Mouse (Mus musculus): ENCODE results near the gene Pear1. TPM values are rescaled to one million over a fixed set of nuclear protein-coding genes. Genes with fewer than 3 reads are reported as not detected.
A peak's percentile ranks its signal among the peaks of the same experiment; 100 is the strongest.

The Pear1 gene
- polyA plus RNA-seq, 1 experiment from 2014 or later, result 4.4 TPM

- DNase-seq (ENCODE audit: low spot score) (no peak), ATAC-seq (replicated peaks; ENCODE audit: insufficient number of reproducible peaks, low FRiP score, low TSS enrichment, low read depth) (no peak)
- no peaks in the 10 kb centered on the region for H3K27me3 ChIP-seq (ENCODE audit: control insufficient read depth, insufficient read depth, low read length)
- no peak overlapping the region for H3K4me3 ChIP-seq (ENCODE audit: low read depth, low read length)
- H3K9ac ChIP-seq (replicated peaks; ENCODE audit: low read length), result no peak overlapping the region
- no peaks in the 10 kb centered on the region for H3K9me3 ChIP-seq (replicated peaks; ENCODE audit: control insufficient read depth, low read length)
- 45% methylated on average over 6 of the region's 6 CpGs for WGBS
- H3K4me2 ChIP-seq (ENCODE audit: low read depth, low read length), result no peak overlapping the region
- H3K36me3 ChIP-seq (replicated peaks; ENCODE audit: control insufficient read depth, insufficient read depth, low read depth, low read length), result no peaks in the 10 kb centered on the region
- H3K27ac ChIP-seq (replicated peaks; ENCODE audit: low read depth, low read length), result no peak overlapping the region
- peaks cover 4% of the 10 kb centered on the region for H3K4me1 ChIP-seq (ENCODE audit: control insufficient read depth, insufficient read depth, low read length)
Measured at GRCm38 (mm10) chr3:87785626-87786214, 38.4 kb downstream of the Pear1 start.

DNA sequence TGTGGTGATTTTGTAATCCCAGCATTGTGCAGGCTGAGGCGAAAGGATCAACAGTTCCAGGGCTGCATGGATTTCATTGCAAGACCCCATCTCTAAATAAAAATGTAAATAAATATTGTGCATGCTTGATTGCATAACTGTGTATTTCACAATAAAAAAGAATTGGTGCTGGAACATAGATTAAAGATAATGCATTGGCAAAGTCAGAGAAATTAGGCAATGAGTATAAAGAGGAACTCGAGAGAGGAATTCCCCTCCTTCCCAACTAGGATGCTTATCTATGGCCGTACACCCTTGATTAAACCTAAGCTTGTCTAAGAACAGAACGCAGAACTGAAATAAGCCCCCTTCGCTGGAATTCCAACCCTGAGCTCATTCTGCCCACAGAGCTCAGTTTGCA, 39.0 kb downstream of the Pear1 start:
- Histone ChIP-seq H3K27ac (replicated peaks; ENCODE audit: low read depth, low read length) (no peak overlapping the region), H3K4me3 (ENCODE audit: low read depth, low read length) (no peak overlapping the region), H3K9me3 (replicated peaks; ENCODE audit: control insufficient read depth, low read length) (no peaks in the 10 kb centered on the region), H3K9ac (replicated peaks; ENCODE audit: low read length) (no peak overlapping the region), H3K27me3 (ENCODE audit: control insufficient read depth, insufficient read depth, low read length) (no peaks in the 10 kb centered on the region), H3K4me2 (ENCODE audit: low read depth, low read length) (no peak overlapping the region), H3K4me1 (ENCODE audit: control insufficient read depth, insufficient read depth, low read length) (peaks cover 4% of the 10 kb centered on the region), H3K36me3 (replicated peaks; ENCODE audit: control insufficient read depth, insufficient read depth, low read depth, low read length) (no peaks in the 10 kb centered on the region)
- 77% methylated on average over 5 of the region's 5 CpGs for WGBS
- no peak for DNase-seq (ENCODE audit: low spot score)
- no peak for ATAC-seq (replicated peaks; ENCODE audit: insufficient number of reproducible peaks, low FRiP score, low TSS enrichment, low read depth)

DNA sequence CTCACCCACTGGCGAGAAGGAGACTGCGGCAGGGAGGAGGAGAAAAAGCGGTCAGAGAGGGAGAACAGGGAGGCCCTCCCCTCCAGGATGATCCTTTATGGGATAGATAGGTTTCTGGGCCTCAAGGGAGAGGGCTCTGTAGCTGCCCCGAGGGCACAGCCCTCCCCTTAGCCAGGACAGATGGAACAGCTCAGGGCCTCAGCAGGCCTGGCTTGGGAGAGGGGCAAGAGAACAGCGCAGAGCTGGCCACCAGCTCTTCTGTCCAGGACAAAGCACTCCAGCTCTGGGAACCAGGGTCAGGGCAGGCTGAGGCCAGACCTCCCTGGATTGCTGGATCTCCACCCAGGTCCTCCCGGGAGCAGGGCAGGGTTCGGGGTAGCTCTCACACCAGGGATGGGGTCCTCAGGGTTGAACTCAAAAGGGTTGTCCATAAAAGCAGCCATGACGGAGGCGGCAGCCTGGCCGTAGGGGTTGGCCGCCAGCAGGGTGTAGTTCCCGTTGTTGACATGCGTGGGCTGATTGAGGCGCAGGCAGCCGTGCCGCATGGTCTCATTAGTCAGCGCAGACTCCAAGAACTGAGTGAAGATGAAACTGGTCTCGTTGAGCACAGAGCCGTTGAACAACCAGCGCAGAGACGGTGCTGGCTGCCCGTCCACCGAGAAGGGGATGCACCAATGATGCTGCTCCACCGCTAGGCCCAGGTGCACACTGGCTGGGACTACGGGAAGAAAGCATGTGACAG, 40.7 kb downstream of the Pear1 start:
- no peaks in the 10 kb centered on the region; the same call in 1 of the 2 replicates for H3K4me1 ChIP-seq (ENCODE audit: control insufficient read depth, insufficient read depth, low read length)
- DNase-seq (ENCODE audit: low spot score) (no peak), ATAC-seq (replicated peaks; ENCODE audit: insufficient number of reproducible peaks, low FRiP score, low TSS enrichment, low read depth) (no peak)
- H3K9me3 ChIP-seq (replicated peaks; ENCODE audit: control insufficient read depth, low read length), result no peaks in the 10 kb centered on the region
- no peak overlapping the region for H3K9ac ChIP-seq (replicated peaks; ENCODE audit: low read length)
- no peak overlapping the region for H3K27ac ChIP-seq (replicated peaks; ENCODE audit: low read depth, low read length)
- no peak overlapping the region for H3K4me3 ChIP-seq (ENCODE audit: low read depth, low read length)
- H3K36me3 ChIP-seq (replicated peaks; ENCODE audit: control insufficient read depth, insufficient read depth, low read depth, low read length), result no peaks in the 10 kb centered on the region
- H3K27me3 ChIP-seq (ENCODE audit: control insufficient read depth, insufficient read depth, low read length), result no peaks in the 10 kb centered on the region; the same call in 1 of the 2 replicates
- H3K4me2 ChIP-seq (ENCODE audit: low read depth, low read length), result no peak overlapping the region
- WGBS, result 86% methylated on average over 25 of the region's 25 CpGs

DNA sequence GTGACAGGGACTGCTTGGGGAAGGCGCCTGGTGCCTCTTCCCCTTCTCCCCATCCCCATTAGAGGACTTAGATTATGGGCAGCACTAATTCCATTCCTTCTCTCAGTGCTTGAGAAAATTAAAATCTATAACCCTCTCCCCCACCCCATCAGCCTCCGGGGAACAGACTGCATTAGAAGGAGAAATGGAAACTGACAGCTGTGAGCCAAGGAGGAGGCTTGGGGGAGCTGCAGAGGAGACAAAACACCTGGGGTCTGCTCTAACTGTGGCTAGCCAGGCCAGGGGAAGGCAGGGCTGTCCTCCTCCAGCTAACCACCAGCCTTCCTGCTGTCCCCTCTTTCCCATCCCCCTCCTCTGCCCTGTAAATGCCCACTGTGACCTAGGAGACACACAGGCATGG, 45.0 kb downstream of the Pear1 start:
- Histone ChIP-seq H3K9ac (replicated peaks; ENCODE audit: low read length) (no peak overlapping the region), H3K36me3 (replicated peaks; ENCODE audit: control insufficient read depth, insufficient read depth, low read depth, low read length) (no peaks in the 10 kb centered on the region), H3K4me1 (ENCODE audit: control insufficient read depth, insufficient read depth, low read length) (no peaks in the 10 kb centered on the region; the same call in 1 of the 2 replicates), H3K4me3 (ENCODE audit: low read depth, low read length) (no peak overlapping the region), H3K27me3 (ENCODE audit: control insufficient read depth, insufficient read depth, low read length) (peaks cover 3% of the 10 kb centered on the region; the same call in 1 of the 2 replicates), H3K9me3 (replicated peaks; ENCODE audit: control insufficient read depth, low read length) (no peaks in the 10 kb centered on the region), H3K27ac (replicated peaks; ENCODE audit: low read depth, low read length) (no peak overlapping the region), H3K4me2 (ENCODE audit: low read depth, low read length) (no peak overlapping the region)
- no peak for ATAC-seq (replicated peaks; ENCODE audit: insufficient number of reproducible peaks, low FRiP score, low TSS enrichment, low read depth)
- DNase-seq (ENCODE audit: low spot score), result no peak
- WGBS, result 38% methylated on average over 2 of the region's 2 CpGs

GRCm38 (mm10) chr3:87778283-87778682, 45.8 kb downstream of the Pear1 start:
- DNase-seq (ENCODE audit: low spot score) (no peak), ATAC-seq (replicated peaks; ENCODE audit: insufficient number of reproducible peaks, low FRiP score, low TSS enrichment, low read depth) (no peak)
- Histone ChIP-seq H3K27me3 (ENCODE audit: control insufficient read depth, insufficient read depth, low read length) (peaks cover 3% of the 10 kb centered on the region; the same call in 1 of the 2 replicates), H3K36me3 (replicated peaks; ENCODE audit: control insufficient read depth, insufficient read depth, low read depth, low read length) (no peaks in the 10 kb centered on the region), H3K9me3 (replicated peaks; ENCODE audit: control insufficient read depth, low read length) (no peaks in the 10 kb centered on the region), H3K4me3 (ENCODE audit: low read depth, low read length) (no peak overlapping the region), H3K4me2 (ENCODE audit: low read depth, low read length) (peak overlapping the region; percentile 10; the same call in 1 of the 2 replicates), H3K27ac (replicated peaks; ENCODE audit: low read depth, low read length) (peak overlapping the region; percentile 20; the same call in 1 of the 2 replicates), H3K4me1 (ENCODE audit: control insufficient read depth, insufficient read depth, low read length) (no peaks in the 10 kb centered on the region; the same call in 1 of the 2 replicates), H3K9ac (replicated peaks; ENCODE audit: low read length) (peak overlapping the region; percentile 22; the same call in 1 of the 2 replicates)
- WGBS, result 55% methylated on average over 23 of the region's 23 CpGs

DNA sequence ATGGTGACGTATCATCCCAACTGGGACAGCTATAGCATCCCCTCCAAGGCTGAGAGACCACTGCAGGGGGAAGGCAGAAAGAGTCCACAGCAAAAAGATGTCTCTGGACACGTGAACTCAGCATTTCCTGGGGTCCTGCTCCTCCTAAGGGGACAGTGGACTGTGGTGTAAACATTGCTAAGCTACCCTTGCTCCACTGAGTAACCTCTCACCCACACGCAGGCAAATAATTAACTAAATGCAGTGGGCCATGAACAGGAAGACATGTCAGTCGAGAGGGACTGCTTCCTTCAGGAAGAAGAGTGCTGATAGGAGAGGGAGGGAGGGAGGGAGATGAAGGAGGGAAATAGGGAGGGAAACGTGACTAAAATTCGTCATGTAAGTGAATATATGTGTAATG, 53.0 kb downstream of the Pear1 start:
- no peak overlapping the region for H3K4me2 ChIP-seq (ENCODE audit: low read depth, low read length)
- H3K27me3 ChIP-seq (ENCODE audit: control insufficient read depth, insufficient read depth, low read length), result peaks cover 2% of the 10 kb centered on the region; the same call in 1 of the 2 replicates
- H3K9ac ChIP-seq (replicated peaks; ENCODE audit: low read length), result no peak overlapping the region
- no peaks in the 10 kb centered on the region for H3K9me3 ChIP-seq (replicated peaks; ENCODE audit: control insufficient read depth, low read length)
- H3K27ac ChIP-seq (replicated peaks; ENCODE audit: low read depth, low read length), result no peak overlapping the region
- H3K4me1 ChIP-seq (ENCODE audit: control insufficient read depth, insufficient read depth, low read length), result no peaks in the 10 kb centered on the region
- 49% methylated on average over 6 of the region's 6 CpGs for WGBS
- no peaks in the 10 kb centered on the region for H3K36me3 ChIP-seq (replicated peaks; ENCODE audit: control insufficient read depth, insufficient read depth, low read depth, low read length)
- no peak for DNase-seq (ENCODE audit: low spot score)
- ATAC-seq (replicated peaks; ENCODE audit: insufficient number of reproducible peaks, low FRiP score, low TSS enrichment, low read depth), result no peak
- no peak overlapping the region for H3K4me3 ChIP-seq (ENCODE audit: low read depth, low read length)

DNA sequence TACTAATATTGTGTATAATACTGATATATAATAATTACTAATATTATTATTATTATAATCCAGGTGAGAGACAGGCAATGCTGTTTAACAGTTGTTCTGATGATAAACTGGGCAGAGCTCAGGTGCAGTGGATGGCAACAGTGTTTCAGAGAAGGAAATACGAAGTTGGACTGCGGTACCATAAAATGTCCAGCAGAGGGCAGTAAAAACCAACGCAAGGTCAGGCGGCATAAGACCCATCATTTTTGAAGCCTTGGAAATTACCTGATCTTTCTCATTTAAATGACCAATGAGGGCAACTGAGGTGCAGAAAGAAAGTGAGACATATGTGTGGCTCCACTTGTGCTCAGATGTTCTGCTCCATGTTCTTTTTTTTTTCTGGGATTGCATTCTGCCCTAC, 53.8 kb downstream of the Pear1 start:
- Histone ChIP-seq H3K4me3 (ENCODE audit: low read depth, low read length) (no peak overlapping the region), H3K4me2 (ENCODE audit: low read depth, low read length) (no peak overlapping the region), H3K9ac (replicated peaks; ENCODE audit: low read length) (no peak overlapping the region), H3K27ac (replicated peaks; ENCODE audit: low read depth, low read length) (no peak overlapping the region), H3K36me3 (replicated peaks; ENCODE audit: control insufficient read depth, insufficient read depth, low read depth, low read length) (no peaks in the 10 kb centered on the region), H3K27me3 (ENCODE audit: control insufficient read depth, insufficient read depth, low read length) (peaks cover 2% of the 10 kb centered on the region; the same call in 1 of the 2 replicates), H3K9me3 (replicated peaks; ENCODE audit: control insufficient read depth, low read length) (no peaks in the 10 kb centered on the region), H3K4me1 (ENCODE audit: control insufficient read depth, insufficient read depth, low read length) (peaks cover under 1% of the 10 kb centered on the region; the same call in 1 of the 2 replicates)
- DNase-seq (ENCODE audit: low spot score), result peak; percentile 83
- no peak for ATAC-seq (replicated peaks; ENCODE audit: insufficient number of reproducible peaks, low FRiP score, low TSS enrichment, low read depth)
- under 1% methylated on average over 4 of the region's 4 CpGs for WGBS

- H3K4me3 ChIP-seq (ENCODE audit: low read depth, low read length), result no peak overlapping the region
- peaks cover 5% of the 10 kb centered on the region for H3K4me1 ChIP-seq (ENCODE audit: control insufficient read depth, insufficient read depth, low read length)
- H3K9me3 ChIP-seq (replicated peaks; ENCODE audit: control insufficient read depth, low read length), result no peaks in the 10 kb centered on the region
- no peak overlapping the region for H3K9ac ChIP-seq (replicated peaks; ENCODE audit: low read length)
- ATAC-seq (replicated peaks; ENCODE audit: insufficient number of reproducible peaks, low FRiP score, low TSS enrichment, low read depth) (no peak), DNase-seq (ENCODE audit: low spot score) (no peak)
- WGBS, result 77% methylated on average over 8 of the region's 8 CpGs
- no peaks in the 10 kb centered on the region for H3K36me3 ChIP-seq (replicated peaks; ENCODE audit: control insufficient read depth, insufficient read depth, low read depth, low read length)
- peaks cover 2% of the 10 kb centered on the region; the same call in 1 of the 2 replicates for H3K27me3 ChIP-seq (ENCODE audit: control insufficient read depth, insufficient read depth, low read length)
- no peak overlapping the region for H3K4me2 ChIP-seq (ENCODE audit: low read depth, low read length)
- H3K27ac ChIP-seq (replicated peaks; ENCODE audit: low read depth, low read length), result no peak overlapping the region
Measured at GRCm38 (mm10) chr3:87769506-87769905, 54.6 kb downstream of the Pear1 start.

Measured in embryonic facial prominence, embryonic 11.5 days (tissue).